Mouse (Mus musculus): ENCODE measurements around the gene Igfbp5. TPM values are rescaled to one million over a fixed set of nuclear protein-coding genes. Genes with fewer than 3 reads are reported as not detected.

The Igfbp5 gene
- polyA plus RNA-seq, 1 experiment: 73.8 TPM

DNA sequence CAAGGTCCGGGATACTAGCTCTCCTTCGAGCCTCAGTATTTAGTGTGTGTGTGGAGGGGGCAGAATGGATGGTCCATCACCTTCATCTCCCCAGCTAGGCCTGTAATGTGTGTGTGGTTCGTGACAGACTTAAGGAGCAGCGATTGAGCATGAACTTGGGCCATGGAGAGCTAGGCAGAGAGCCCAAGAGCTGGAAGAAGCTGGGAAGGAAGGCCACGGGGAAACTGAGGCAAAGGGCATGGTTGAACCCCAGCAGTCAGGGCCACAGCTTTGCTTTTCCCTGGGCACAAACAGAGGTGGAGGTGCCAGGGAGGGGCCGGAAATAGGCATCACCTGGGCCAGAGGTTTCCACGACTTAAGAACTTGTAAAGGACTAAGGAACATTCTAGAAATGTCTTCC, 17.5 kb downstream of the Igfbp5 start:
- TF ChIP-seq CTCF (IDR thresholded peaks at IDR 0.05; ENCODE audit: borderline replicate concordance, extremely low read depth, insufficient read depth, insufficient read length) (no peak), POLR2A (IDR thresholded peaks at IDR 0.05; ENCODE audit: borderline replicate concordance, extremely low read depth, insufficient read depth, insufficient read length, poor library complexity, severe bottlenecking) (no peak)
- DNase-seq (ENCODE audit: low read depth): no peak

DNA sequence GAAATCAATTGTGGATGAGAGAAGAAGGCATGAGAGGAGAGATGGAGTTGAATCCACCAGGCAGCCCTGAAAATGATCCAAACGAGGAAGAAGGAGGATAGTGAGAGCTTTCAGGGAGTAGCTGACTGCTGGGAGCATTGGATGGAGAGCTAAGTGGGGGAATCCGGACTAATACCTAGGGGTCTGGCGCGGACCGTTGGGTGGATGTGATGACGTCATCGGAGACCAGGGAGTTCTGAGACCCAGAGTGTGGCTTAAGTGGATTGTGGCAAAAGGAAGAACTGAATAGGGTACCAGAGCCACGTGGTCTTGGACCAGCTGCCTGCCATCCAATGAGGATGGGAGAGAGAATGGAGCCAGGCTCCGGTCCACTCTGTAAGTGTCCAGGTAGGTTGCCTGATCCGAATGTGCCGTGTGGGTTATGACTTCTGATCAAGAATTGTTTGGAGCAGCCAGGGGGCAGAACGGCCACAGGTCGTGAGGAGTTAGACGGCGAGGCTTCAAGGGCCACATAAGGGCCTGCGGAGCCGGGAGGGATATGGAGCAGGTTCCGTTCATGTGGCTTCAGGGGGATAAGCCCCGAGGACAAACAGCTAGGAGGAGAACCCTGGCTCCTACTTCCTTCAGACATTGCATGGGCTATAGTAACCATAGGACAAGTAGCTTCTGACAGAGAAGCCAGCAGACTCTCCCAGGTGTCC, 18.3 kb downstream of the Igfbp5 start:
- TF ChIP-seq CTCF (IDR thresholded peaks at IDR 0.05; ENCODE audit: borderline replicate concordance, extremely low read depth, insufficient read depth, insufficient read length) (no peak), POLR2A (IDR thresholded peaks at IDR 0.05; ENCODE audit: borderline replicate concordance, extremely low read depth, insufficient read depth, insufficient read length, poor library complexity, severe bottlenecking) (no peak)

DNA sequence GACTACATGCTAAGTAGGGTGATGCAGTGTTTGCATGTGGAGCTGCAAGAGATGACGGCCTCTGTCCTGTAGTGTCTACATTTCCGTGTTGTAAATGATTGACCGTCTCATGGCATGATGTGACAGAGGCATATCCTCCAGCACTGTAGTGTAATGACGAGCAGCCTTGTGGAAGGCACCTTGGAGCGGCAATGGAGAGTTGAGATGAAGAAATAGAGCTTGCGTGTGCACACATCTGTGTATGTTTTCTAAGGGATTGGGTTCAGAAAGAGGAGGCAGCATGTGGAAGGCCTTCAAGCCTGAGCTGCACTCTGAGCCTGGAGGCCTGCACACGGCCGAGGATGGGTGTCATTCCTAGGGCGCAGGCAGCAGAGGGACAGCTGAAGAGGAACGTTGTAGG, 19.0 kb downstream of the Igfbp5 start:
- TF ChIP-seq POLR2A (IDR thresholded peaks at IDR 0.05; ENCODE audit: borderline replicate concordance, extremely low read depth, insufficient read depth, insufficient read length, poor library complexity, severe bottlenecking) (no peak), CTCF (IDR thresholded peaks at IDR 0.05; ENCODE audit: borderline replicate concordance, extremely low read depth, insufficient read depth, insufficient read length) (no peak)
- DNase-seq (ENCODE audit: low read depth): no peak

More for the DNA sequence above, 18.3 kb downstream of the Igfbp5 start:
- no peak for DNase-seq (ENCODE audit: low read depth)

DNA sequence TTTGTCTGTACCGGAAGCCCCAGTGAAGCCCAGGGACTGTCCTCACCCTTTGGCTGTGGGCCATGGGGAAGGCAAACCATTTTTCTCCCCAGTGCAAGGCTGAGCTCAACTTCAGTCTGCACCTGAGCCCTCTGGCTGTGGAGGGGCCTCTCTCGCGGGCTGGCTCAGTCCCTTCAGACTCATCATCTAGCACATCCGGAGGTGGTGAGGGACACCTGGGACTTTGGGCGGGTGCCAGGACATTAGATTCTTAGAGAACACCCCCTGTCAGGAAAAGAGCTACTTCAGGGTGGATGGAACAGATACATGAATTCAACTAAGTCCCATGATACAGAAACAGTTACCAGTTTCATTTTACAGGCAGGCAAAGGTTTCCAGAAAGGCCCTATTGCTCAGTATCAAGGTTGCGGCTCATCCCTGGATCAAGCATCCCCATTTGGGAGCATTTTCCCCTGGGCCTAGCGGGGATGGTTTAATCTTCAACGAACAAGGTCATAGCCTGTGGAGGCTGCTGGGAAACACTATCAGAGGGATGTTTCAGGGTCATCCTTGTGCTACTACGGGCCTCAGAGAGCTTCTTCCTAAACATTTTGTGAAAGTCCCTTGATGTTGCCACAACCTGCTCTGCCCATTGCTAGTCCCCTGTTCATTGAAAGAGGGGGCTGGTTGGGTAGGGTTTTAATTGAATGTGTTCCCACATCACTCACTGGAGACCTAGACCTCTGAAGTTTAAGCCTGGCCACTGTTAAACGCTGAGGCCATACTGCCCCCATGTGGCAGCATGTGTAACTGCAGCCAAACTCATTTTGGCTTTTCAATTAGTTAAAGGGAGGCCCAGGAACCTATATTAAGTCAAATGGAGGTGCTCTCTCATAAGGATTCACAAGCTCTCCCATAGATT, 20.1 kb downstream of the Igfbp5 start:
- no peak for TF ChIP-seq POLR2A (IDR thresholded peaks at IDR 0.05; ENCODE audit: borderline replicate concordance, extremely low read depth, insufficient read depth, insufficient read length, poor library complexity, severe bottlenecking)
- TF ChIP-seq CTCF (IDR thresholded peaks at IDR 0.05; ENCODE audit: borderline replicate concordance, extremely low read depth, insufficient read depth, insufficient read length): peak; percentile 91; the same call in 1 of the 2 replicates
- peak; percentile 81 for DNase-seq (ENCODE audit: low read depth)

DNA sequence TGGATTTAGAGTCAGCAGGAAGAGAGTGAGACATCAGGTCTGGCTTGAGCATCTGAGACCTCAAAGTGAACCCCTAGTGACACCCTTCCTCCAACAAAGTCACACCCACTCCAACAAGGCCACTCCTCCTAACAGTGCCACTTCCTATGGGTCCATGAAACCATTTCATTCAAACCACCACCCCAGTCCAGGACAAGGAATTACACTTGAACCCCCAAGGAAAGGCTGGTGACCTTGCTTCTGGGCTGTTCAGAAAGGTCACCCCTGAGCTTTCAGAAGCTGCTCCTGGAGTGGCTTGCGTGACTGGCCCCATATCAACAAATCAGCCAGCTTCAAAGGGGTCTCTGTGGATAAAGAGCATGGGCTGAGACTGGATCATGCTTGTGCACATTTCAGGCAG, 20.9 kb downstream of the Igfbp5 start:
- no peak for DNase-seq (ENCODE audit: low read depth)
- no peak for TF ChIP-seq POLR2A (IDR thresholded peaks at IDR 0.05; ENCODE audit: borderline replicate concordance, extremely low read depth, insufficient read depth, insufficient read length, poor library complexity, severe bottlenecking)
- TF ChIP-seq CTCF (IDR thresholded peaks at IDR 0.05; ENCODE audit: borderline replicate concordance, extremely low read depth, insufficient read depth, insufficient read length): no peak

DNA sequence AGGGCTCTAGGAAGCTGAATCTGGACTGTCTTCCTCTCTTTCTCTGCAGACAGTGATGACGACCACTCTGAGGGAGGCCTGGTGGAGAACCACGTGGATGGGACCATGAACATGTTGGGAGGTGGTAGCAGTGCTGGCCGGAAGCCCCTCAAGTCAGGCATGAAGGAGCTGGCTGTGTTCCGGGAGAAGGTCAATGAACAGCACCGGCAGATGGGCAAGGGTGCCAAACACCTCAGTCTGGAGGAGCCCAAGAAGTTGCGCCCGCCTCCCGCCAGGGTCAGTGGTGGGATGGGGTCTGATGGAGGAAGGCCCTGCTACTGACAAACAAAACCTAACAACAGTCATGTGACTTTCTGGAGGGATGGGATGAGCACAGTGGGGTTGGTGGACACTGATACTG, 25.6 kb downstream of the Igfbp5 start:
- DNase-seq (ENCODE audit: low read depth): no peak
- TF ChIP-seq POLR2A (IDR thresholded peaks at IDR 0.05; ENCODE audit: borderline replicate concordance, extremely low read depth, insufficient read depth, insufficient read length, poor library complexity, severe bottlenecking): no peak
- TF ChIP-seq CTCF (IDR thresholded peaks at IDR 0.05; ENCODE audit: borderline replicate concordance, extremely low read depth, insufficient read depth, insufficient read length): no peak

DNA sequence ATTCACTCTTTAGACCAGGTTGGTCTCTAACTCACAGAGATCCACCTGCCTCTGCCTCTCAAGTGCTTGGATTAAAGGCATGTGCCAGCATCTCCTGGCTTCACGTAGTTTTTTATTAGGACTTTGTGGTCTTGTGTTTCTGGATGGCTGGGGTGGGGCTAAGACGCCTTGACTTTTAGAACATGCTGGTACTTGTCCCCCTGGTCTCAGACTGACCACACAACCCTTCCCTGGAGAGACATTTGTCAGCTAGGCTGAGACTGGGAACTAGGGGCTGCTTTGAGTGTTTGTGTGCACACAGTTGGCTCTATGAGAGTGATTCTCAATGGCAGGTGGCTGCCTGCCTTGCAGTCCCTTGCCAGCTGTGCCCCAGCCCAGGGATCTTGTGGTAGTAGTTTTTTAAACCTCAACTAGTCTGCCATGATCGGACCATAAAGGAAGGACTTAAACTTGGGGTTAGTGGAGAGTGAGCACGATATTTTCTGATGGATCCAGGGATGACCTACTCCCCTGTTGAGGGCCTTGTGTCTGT, 26.8 kb downstream of the Igfbp5 start:
- TF ChIP-seq POLR2A (IDR thresholded peaks at IDR 0.05; ENCODE audit: borderline replicate concordance, extremely low read depth, insufficient read depth, insufficient read length, poor library complexity, severe bottlenecking): no peak
- no peak for DNase-seq (ENCODE audit: low read depth)

DNA sequence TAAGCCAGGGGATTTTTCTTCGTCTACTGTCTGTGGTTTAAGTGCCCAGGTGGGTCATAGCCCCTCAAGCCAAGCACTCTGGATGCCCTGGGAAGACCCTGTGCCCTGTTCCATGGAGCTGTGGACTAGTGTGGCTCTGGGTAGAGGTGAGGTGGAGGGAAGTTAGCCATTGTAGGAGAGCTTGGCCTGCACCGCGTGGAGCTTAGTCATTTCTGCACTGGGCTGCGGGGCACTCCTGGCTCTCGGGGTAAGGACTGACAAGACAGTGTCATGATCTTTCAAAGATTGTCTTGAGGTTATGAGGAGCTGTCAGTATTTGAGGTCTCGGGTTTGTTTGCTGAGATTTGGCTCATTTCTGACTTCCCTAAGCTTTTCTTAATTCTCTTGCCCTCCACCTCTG, 30.0 kb downstream of the Igfbp5 start:
- TF ChIP-seq CTCF (IDR thresholded peaks at IDR 0.05; ENCODE audit: borderline replicate concordance, extremely low read depth, insufficient read depth, insufficient read length) (no peak), POLR2A (IDR thresholded peaks at IDR 0.05; ENCODE audit: borderline replicate concordance, extremely low read depth, insufficient read depth, insufficient read length, poor library complexity, severe bottlenecking) (no peak)
- DNase-seq (ENCODE audit: low read depth): no peak

DNA sequence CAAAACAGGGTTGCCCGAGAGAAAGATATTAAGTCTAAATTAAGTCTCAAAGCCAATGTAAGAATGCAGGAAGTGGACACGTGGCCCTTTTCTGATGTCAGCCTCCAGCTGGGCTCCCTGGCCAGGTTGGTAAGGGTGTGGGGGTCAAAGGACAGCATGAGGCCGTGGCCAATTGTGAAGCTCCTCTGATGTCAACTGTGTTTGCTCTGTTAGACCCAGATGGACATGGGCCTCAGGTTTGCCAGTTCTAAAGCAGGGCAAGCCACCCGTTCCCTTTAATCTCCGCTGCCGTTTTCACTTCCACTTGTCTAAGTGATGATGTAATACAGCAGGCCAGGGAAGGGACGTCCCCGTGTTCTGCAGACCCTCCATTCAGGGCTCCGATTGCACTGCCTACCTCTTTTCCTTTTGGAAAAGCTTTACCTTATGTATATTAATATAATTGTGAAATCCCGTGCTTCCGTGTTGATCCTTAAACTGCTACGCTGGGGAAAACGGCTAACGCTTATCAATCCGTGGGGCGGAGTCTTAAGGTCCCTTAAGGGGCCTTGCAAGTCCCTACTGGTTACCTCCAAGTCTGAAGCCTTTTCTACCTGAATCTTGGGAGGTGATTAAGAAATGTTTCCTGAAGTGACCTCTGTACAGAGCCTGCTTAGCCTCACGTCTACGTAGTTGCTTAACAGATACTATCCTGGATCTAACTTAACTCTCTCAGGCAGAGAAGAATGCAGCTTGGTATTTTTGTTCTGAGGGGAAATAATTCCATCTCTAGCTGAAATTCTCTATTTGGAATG, 31.8 kb downstream of the Igfbp5 start:
- DNase-seq (ENCODE audit: low read depth): no peak
- TF ChIP-seq CTCF (IDR thresholded peaks at IDR 0.05; ENCODE audit: borderline replicate concordance, extremely low read depth, insufficient read depth, insufficient read length) (no peak), POLR2A (IDR thresholded peaks at IDR 0.05; ENCODE audit: borderline replicate concordance, extremely low read depth, insufficient read depth, insufficient read length, poor library complexity, severe bottlenecking) (no peak)

DNA sequence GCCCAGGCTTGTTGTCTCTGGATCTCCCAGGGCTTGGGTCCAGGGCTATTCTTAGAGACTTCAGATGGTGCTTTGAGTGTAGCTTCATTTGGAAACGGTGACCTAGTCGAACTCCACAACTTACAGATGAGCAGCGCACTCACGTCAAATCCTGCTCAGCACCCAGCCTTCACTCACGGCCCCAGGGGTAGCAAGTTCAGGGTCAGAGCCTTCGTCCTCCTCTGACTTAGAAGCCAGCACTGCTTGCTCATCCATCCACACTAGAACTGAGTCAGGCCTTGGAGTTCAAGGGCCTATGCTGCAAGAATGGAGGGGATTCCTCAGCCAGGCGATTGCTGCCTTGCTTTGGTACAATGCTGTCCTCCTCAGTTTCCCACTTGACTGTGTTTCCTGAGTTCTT, 34.9 kb downstream of the Igfbp5 start:
- DNase-seq (ENCODE audit: low read depth): no peak
- TF ChIP-seq CTCF (IDR thresholded peaks at IDR 0.05; ENCODE audit: borderline replicate concordance, extremely low read depth, insufficient read depth, insufficient read length) (no peak), POLR2A (IDR thresholded peaks at IDR 0.05; ENCODE audit: borderline replicate concordance, extremely low read depth, insufficient read depth, insufficient read length, poor library complexity, severe bottlenecking) (no peak)

DNA sequence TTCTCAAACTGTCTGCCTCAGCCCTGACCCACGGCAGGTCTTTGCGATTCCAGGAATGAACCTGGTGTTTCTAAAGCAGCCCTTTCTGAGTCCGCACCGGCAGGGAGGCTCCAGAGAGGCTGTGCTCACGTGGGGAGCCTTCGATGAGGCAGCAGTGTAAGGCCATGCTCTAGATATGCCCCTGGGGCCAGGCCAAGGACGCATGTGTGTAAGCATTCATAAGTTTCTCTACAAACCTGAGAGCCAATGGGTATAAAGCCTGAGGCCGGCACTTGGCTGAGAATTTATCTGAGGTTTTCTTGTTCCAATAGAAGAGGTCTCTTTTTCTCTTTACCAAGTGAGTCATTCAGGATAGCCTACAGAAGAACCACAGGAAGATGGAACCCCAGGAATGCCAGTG, 35.3 kb downstream of the Igfbp5 start:
- no peak for DNase-seq (ENCODE audit: low read depth)
- TF ChIP-seq CTCF (IDR thresholded peaks at IDR 0.05; ENCODE audit: borderline replicate concordance, extremely low read depth, insufficient read depth, insufficient read length) (no peak), POLR2A (IDR thresholded peaks at IDR 0.05; ENCODE audit: borderline replicate concordance, extremely low read depth, insufficient read depth, insufficient read length, poor library complexity, severe bottlenecking) (no peak)

Measured in brain, embryonic 14.5 days (tissue).